Mouse (Mus musculus): ENCODE measurements around the gene Galnt4. TPM values are rescaled to one million over a fixed set of nuclear protein-coding genes. Genes with fewer than 3 reads are reported as not detected.
"Not testable (repeated sequence)": the region's sequence is repeated elsewhere in the genome, so short reads cannot be mapped to it uniquely, and the experiment has no call there.

Galnt4 gene
- total RNA-seq, 4 experiments from 2014 or later: 3.4 to 4.7 (median 3.8) TPM

- no peak for DNase-seq (ENCODE audit: low spot score in 2 of 2)
Measured at GRCm38 (mm10) chr10:99156808-99157207, 48.8 kb downstream of the Galnt4 start.

GRCm38 (mm10) chr10:99157697-99158096 lies 49.7 kb downstream of the Galnt4 start:
- DNase-seq (ENCODE audit: low spot score in 2 of 2): not testable (repeated sequence)

- no peak for DNase-seq (ENCODE audit: low spot score in 2 of 2)
Measured at GRCm38 (mm10) chr10:99161987-99162582, 54.1 kb downstream of the Galnt4 start.

Other genes starting within 250 kb of the Galnt4 start
- gene Atp2b1, start 193.8 kb upstream of the Galnt4 start, total RNA-seq (2022): 100 to 1,000 TPM; 803 to 978 (median 924) TPM
- gene Poc1b, start 1.1 kb upstream of the Galnt4 start, total RNA-seq (2022): 10 to 100 TPM in 1 of 4 experiments, 1 to 10 TPM in 3; 7.4 to 11.2 (median 8.1) TPM
- not detected for gene Phxr2, start 18.2 kb downstream of the Galnt4 start, total RNA-seq (2022)
- 10 to 100 TPM; 61.1 to 93.4 (median 75.2) TPM for gene Dusp6, start 155.1 kb downstream of the Galnt4 start, total RNA-seq (2022)

All from layer of hippocampus, adult 8-10 months (tissue).